Mouse (Mus musculus) bone marrow, adult 2 months (tissue): ENCODE measurements around the gene Slc16a13.

ENCODE experiments used
- CTCF ChIP-seq: fragments of 200-500 bp; IDR thresholded peaks from 2 replicates; pipeline ENCODE4 v1.5.1; 2011; ENCODE audit warnings: low read length, control low read depth; ENCODE audit not compliant: control insufficient read depth, insufficient read depth
- POLR2A ChIP-seq: fragments of 200-500 bp; IDR thresholded peaks from 2 replicates; pipeline ENCODE4 v1.6.1; 2011; ENCODE audit warnings: low read depth, mild to moderate bottlenecking, control low read depth, low read length, borderline replicate concordance; ENCODE audit not compliant: control insufficient read depth

DNA sequence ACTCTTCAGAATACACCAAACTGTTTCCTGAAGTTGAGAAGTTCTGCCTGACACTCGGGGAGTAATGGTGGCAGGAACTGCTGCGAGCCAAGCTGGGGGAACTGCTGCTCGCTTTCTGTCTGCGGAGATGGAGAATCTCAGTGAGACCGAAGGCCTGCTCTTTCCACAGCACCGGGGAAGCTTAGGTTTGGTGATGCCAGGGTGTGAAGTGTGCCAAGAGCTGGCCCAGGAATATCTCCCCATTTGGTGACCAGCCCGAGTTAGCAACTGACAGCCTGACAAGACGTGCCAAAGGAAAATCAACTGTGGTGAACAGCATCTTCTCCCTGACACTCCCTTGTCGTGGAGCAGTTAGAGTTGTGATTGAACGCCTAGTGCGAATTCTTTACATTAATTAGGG, 42.6 kb downstream of the Slc16a13 start:
- TF ChIP-seq POLR2A (no peak), CTCF (no peak)
